Mouse (Mus musculus) myocyte (in vitro differentiated cells): ENCODE data around the gene Tmod3.
"Not testable (repeated sequence)": the region's sequence is repeated elsewhere in the genome, so short reads cannot be mapped to it uniquely, and the experiment has no call there.

Source experiments
- CEBPB ChIP-seq: IDR thresholded peaks from 2 replicates; pipeline ENCODE4 v1.6.1; 2011; ENCODE audit warnings: mild to moderate bottlenecking, moderate library complexity; ENCODE audit not compliant: poor library complexity, insufficient read depth, severe bottlenecking
- E2F4 ChIP-seq: IDR thresholded peaks from one replicate; pipeline ENCODE4 v1.6.1; 2011; ENCODE audit warnings: mild to moderate bottlenecking, control low read depth, moderate library complexity; ENCODE audit not compliant: insufficient read depth
- MYOD1 ChIP-seq, 3 experiments: IDR thresholded peaks; one replicate each; pipeline ENCODE4 v1.6.1; 2011; ENCODE audit warnings: control low read depth in 2 of 3, low read depth in 2 of 3, mild to moderate bottlenecking in 2 of 3, moderate library complexity in 1 of 3; ENCODE audit not compliant: insufficient read length in 2 of 3, control insufficient read depth in 1 of 3
- MYOG ChIP-seq, 3 experiments: IDR thresholded peaks; one replicate each; pipeline ENCODE4 v1.6.1; 2011; ENCODE audit warnings: control low read depth in 2 of 3, low read depth in 2 of 3, mild to moderate bottlenecking in 2 of 3; ENCODE audit not compliant: insufficient read length in 2 of 3, control insufficient read depth in 1 of 3, insufficient read depth in 1 of 3
- POLR2A ChIP-seq: IDR thresholded peaks from one replicate; pipeline ENCODE4 v1.6.1; 2011; ENCODE audit warnings: low read depth, mild to moderate bottlenecking, control low read depth, moderate library complexity; ENCODE audit not compliant: insufficient read length
- POLR2AphosphoS2 ChIP-seq: IDR thresholded peaks from one replicate; pipeline ENCODE4 v1.6.1; 2011; ENCODE audit warnings: low read depth, control low read depth; ENCODE audit not compliant: insufficient read length
- SRF ChIP-seq: IDR thresholded peaks from one replicate; pipeline ENCODE4 v1.6.1; 2011; ENCODE audit warnings: low read depth; ENCODE audit not compliant: control insufficient read depth, insufficient read length
- TCF12 ChIP-seq: IDR thresholded peaks from one replicate; pipeline ENCODE4 v1.6.1; 2011; ENCODE audit warnings: mild to moderate bottlenecking, control low read depth; ENCODE audit not compliant: poor library complexity, insufficient read depth, severe bottlenecking
- USF1 ChIP-seq: IDR thresholded peaks from one replicate; pipeline ENCODE4 v1.6.1; 2011; ENCODE audit warnings: low read depth, mild to moderate bottlenecking, control low read depth, moderate library complexity

GRCm38 (mm10) chr9:75488255-75488654, 71.2 kb downstream of the Tmod3 start:
- TF ChIP-seq MYOD1 (IDR thresholded peaks at IDR 0.05; ENCODE audit: control insufficient read depth in 1 of 3, insufficient read length in 2 of 3, low read depth in 2 of 3); CEBPB; SRF; MYOG (IDR thresholded peaks at IDR 0.05; ENCODE audit: control insufficient read depth in 1 of 3, insufficient read depth in 1 of 3, insufficient read length in 2 of 3, low read depth in 2 of 3); TCF12; E2F4; POLR2AphosphoS2; POLR2A; USF1: not testable (repeated sequence)
